Mouse (Mus musculus): ENCODE measurements at regions not wholly inside any gene's neighbourhood (a gene's known extent, or its start where the extent isn't known, plus 50 kb on each side); places are given as distances from the start of the nearest gene placed in this dataset.
"Not testable (repeated sequence)": the region's sequence is repeated elsewhere in the genome, so short reads cannot be mapped to it uniquely, and the experiment has no call there.

DNA sequence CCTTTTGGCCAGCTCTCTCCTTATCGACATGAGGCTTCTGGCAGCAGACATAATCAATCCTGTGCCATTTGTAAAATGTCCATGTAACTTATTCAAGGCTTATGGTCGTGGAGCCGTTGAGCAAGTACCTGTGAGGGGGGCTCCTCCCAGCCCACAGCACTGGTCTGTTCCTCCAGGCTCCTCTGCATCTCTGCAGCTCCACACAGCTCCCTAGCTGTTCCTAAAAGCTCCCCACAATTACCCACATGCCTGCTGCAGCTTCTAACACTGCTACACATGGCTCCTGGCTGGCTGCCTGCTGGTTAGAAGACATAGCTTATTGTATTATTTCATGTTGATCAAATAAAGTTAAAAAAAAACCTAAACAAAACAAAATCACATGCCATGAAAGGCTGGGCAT, 77.9 kb downstream of the Tcp10c start:
- DNase-seq (ENCODE audit: extremely low spot score in 1 of 2, low spot score in 1 of 2): not testable (repeated sequence)

GRCm38 (mm10) chr17:13434146-13434545, 79.8 kb downstream of the Tcp10c start:
- DNase-seq (ENCODE audit: extremely low spot score in 1 of 2, low spot score in 1 of 2): not testable (repeated sequence)

- DNase-seq (ENCODE audit: extremely low spot score in 1 of 2, low spot score in 1 of 2): not testable (repeated sequence)
Observed at GRCm38 (mm10) chr17:13438790-13439189, 84.4 kb downstream of the Tcp10c start.

GRCm38 (mm10) chr17:13440708-13441530, 86.5 kb downstream of the Tcp10c start:
- not testable (repeated sequence) for DNase-seq (ENCODE audit: extremely low spot score in 1 of 2, low spot score in 1 of 2)

- DNase-seq (ENCODE audit: extremely low spot score in 1 of 2, low spot score in 1 of 2): not testable (repeated sequence)
Observed at GRCm38 (mm10) chr17:13442229-13442628, 87.9 kb downstream of the Tcp10c start.

GRCm38 (mm10) chr17:13456869-13457600, 102.7 kb downstream of the Tcp10c start:
- not testable (repeated sequence) for DNase-seq (ENCODE audit: extremely low spot score in 1 of 2, low spot score in 1 of 2)

DNA sequence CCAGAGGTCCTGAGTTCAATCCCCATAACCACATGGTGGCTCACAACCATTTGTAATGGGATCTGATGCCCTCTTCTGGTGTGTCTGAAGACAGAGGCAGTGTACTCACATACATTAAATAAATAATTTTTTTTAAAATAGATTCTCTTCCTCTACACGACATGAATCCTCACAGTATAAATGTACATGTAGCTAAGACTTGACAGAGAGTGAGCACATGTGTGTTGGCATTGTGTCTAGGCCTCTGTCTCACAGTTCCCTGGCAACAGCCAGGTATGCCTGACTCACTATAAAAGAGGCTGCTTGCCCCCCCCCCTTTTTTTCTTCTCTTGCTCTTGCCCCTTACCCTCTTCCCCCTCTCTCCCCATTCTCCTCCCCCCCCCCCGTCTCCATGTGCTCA, 103.6 kb downstream of the Tcp10c start:
- DNase-seq (ENCODE audit: extremely low spot score in 1 of 2, low spot score in 1 of 2): not testable (repeated sequence)

DNA sequence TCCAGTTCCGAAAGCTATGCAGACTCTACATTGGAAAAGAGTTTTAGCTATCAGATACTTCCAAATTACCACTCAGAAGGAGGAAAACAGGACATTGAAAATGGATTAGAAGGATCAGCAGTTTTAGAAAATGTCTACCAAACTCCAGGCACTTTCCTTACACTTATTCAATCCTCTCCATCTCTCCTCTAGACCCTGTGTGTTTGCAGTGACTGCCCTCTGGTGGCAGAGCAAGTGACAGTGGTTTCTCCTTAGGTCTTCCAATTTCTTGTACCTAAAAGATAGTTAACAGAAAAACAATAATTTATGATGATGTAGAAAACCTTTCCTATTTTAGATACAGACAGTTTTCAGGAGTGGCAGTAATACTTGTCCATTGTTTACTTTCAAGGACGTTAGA, 104.4 kb downstream of the Tcp10c start:
- DNase-seq (ENCODE audit: extremely low spot score in 1 of 2, low spot score in 1 of 2): not testable (repeated sequence)

DNA sequence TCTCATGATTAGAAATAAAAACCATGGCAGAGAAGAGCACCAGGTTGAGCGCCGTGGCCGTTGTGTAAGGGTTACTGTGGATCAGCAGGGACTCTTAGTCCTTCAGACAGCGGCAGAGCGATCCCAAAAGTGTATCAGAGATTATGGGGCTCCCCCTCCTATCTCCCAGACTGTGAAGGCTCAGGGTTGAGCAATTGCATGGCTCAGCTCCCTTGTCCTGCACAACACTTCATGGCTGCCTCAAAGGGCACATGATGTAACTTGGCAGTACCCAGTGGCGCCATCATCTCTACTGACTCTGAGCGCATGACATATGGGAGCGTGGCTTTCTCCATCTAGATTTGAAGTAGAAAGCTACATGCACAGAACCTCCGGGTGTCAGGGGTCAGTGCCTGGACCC, 108.3 kb downstream of the Tcp10c start:
- not testable (repeated sequence) for DNase-seq (ENCODE audit: extremely low spot score in 1 of 2, low spot score in 1 of 2)

- not testable (repeated sequence) for DNase-seq (ENCODE audit: extremely low spot score in 1 of 2, low spot score in 1 of 2)
Observed at GRCm38 (mm10) chr17:13465822-13466221, 111.5 kb downstream of the Tcp10c start.

GRCm38 (mm10) chr17:13469867-13470380, 115.6 kb downstream of the Tcp10c start:
- not testable (repeated sequence) for DNase-seq (ENCODE audit: extremely low spot score in 1 of 2, low spot score in 1 of 2)

DNA sequence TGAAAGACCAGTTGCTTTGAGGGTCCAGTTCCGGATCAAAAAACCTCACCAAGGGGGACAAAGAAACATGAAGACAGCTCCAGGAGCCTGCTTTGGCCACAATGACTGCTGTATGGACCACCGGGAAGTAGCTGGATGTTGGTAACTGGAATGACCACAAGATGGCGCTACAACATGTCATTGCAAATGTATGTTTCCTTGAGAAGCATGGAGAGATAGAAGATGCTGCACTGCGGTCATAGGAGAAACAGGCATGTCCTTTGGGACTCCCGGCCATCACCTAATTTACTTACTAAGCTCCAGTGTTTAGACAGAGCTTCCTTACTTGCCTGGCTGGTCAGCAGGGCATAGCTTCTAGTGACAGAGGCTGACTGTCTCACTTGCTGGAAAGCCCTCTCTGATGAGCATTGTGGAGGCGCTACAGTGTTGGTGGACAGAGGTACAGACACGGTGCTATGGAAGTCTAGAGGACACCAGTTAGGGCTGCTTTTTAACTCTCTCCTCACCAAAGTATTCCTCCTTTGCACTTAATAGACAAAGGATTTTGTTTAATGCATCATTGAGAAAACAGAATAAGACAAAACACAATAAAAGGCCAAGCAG, 118.2 kb downstream of the Tcp10c start:
- DNase-seq (ENCODE audit: extremely low spot score in 1 of 2, low spot score in 1 of 2): peak; percentile 63 to 82

- DNase-seq (ENCODE audit: extremely low spot score in 1 of 2, low spot score in 1 of 2): no peak
Observed at GRCm38 (mm10) chr17:13474310-13475094, 120.1 kb downstream of the Tcp10c start.

- no peak for DNase-seq (ENCODE audit: extremely low spot score in 1 of 2, low spot score in 1 of 2)
Observed at GRCm38 (mm10) chr17:13478866-13479571, 124.6 kb downstream of the Tcp10c start.

GRCm38 (mm10) chr17:13479572-13480063, 125.2 kb downstream of the Tcp10c start:
- no peak for DNase-seq (ENCODE audit: extremely low spot score in 1 of 2, low spot score in 1 of 2)

GRCm38 (mm10) chr17:13481445-13482085, 127.2 kb downstream of the Tcp10c start:
- no peak for DNase-seq (ENCODE audit: extremely low spot score in 1 of 2, low spot score in 1 of 2)

- DNase-seq (ENCODE audit: extremely low spot score in 1 of 2, low spot score in 1 of 2): no peak
Observed at GRCm38 (mm10) chr17:13482136-13482535, 127.8 kb downstream of the Tcp10c start.

GRCm38 (mm10) chr17:13487291-13488215, 133.2 kb downstream of the Tcp10c start:
- no peak for DNase-seq (ENCODE audit: extremely low spot score in 1 of 2, low spot score in 1 of 2)

Data from layer of hippocampus, postnatal 25 days (tissue).